8 mouse cellular contexts compared by ENCODE assay signal in the genomic region with DNA sequence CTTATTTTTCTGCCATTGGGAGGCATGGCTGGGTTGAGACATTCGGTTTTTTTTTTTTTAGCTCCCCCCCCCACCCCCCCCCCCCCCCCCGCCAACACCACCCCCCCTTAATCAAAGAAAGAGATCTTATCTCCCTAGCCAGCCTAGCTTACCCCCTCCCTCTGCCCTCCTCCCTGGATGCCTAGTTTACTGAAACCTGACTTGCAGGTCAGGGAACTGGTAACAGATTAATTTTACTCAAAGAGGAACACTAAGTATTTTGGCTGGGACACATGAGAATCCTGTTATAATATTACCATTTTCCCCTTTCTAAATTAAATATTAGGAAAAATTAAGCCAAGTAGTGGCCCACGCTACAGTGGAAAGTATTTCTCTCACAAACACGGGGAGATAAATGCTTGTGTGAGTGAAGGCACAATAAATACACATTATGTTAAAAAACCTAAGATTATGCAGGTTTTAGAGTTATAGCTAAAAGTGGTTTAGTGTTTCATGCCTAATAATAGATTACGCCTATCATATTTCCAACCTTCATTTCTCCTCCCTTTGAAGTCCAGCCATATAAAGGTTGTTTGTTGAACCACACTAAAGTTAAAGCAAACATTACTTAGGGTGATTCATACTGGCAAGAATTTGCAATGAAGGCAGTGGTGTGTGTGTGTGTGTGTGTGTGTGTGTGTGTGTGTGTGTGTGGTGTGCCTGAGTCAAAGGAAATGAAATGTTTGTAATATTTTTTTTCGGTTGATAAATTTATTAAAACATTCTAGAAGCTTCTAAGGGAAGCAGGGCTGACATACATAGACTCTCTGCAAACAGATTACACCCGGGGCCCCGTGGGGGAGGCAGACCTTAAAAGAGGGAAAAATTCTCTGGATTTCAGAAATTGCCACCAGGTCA.
A peak's percentile ranks its signal among the peaks of the same experiment; 100 is the strongest.
DNase-seq lines count a peak whose midpoint lies in the region; ATAC-seq lines count a peak whose summit lies in the region.

No protein-coding gene starts in this region.

- intact Hi-C loops in left cerebral cortex, postnatal 14 days (cut with DNase I) = no loop called here

- H3K4me1 ChIP-seq in hindbrain, embryonic 16.5 days (ENCODE audit: control insufficient read depth, insufficient read depth, low read depth, low read length) = no peaks in the 10 kb centered on the region; the same call in 1 of the 2 replicates
- H3K4me1 ChIP-seq in hindbrain, embryonic 11.5 days (replicated peaks; ENCODE audit: control insufficient read depth, insufficient read depth, low read length) = no peaks in the 10 kb centered on the region
- H3K4me1 ChIP-seq in intestine, embryonic 15.5 days (replicated peaks) = peaks cover 2% of the 10 kb centered on the region; the same call in 1 of the 2 replicates
- peaks cover 41% of the 10 kb centered on the region for H3K4me1 ChIP-seq in lung, embryonic 15.5 days

- ATAC-seq in hindbrain, embryonic 16.5 days = no peak
- ATAC-seq in hindbrain, embryonic 11.5 days (ENCODE audit: low FRiP score) = no peak
- peak; percentile 79 for ATAC-seq in intestine, embryonic 15.5 days
- peak; percentile 63; the same call in 1 of the 2 replicates for ATAC-seq in lung, embryonic 15.5 days (ENCODE audit: borderline replicate concordance, extremely low read depth, low FRiP score, low TSS enrichment)

- H3K9me3 ChIP-seq in hindbrain, embryonic 16.5 days (ENCODE audit: control insufficient read depth, low read length) = no peaks in the 10 kb centered on the region
- no peaks in the 10 kb centered on the region for H3K9me3 ChIP-seq in hindbrain, embryonic 11.5 days (ENCODE audit: control insufficient read depth, low read length)
- no peaks in the 10 kb centered on the region for H3K9me3 ChIP-seq in intestine, embryonic 15.5 days
- H3K9me3 ChIP-seq in lung, embryonic 15.5 days = no peaks in the 10 kb centered on the region

- DNase-seq in hindbrain, embryonic 11.5 days (ENCODE audit: low spot score) = no peak
- DNase-seq in adrenal gland, postnatal 25 days = peak; percentile 55
- DNase-seq in thymus, adult 18-20 months = no peak
- DNase-seq in left cerebral cortex, postnatal 14 days (ENCODE audit: low spot score in 2 of 2) = no peak
- DNase-seq in spleen, adult 18-20 months = no peak

- H3K4me2 ChIP-seq in hindbrain, embryonic 16.5 days (ENCODE audit: low read length) = no peak overlapping the region
- no peak overlapping the region for H3K4me2 ChIP-seq in hindbrain, embryonic 11.5 days (replicated peaks; ENCODE audit: low read depth, low read length)
- H3K4me2 ChIP-seq in intestine, embryonic 15.5 days (replicated peaks) = peak overlapping the region; percentile 24; the same call in 1 of the 2 replicates
- H3K4me2 ChIP-seq in lung, embryonic 15.5 days = peak overlapping the region; percentile 52

- H3K9ac ChIP-seq in hindbrain, embryonic 16.5 days (ENCODE audit: low read depth, low read length) = no peak overlapping the region
- no peak overlapping the region for H3K9ac ChIP-seq in hindbrain, embryonic 11.5 days (ENCODE audit: low read depth, low read length)
- H3K9ac ChIP-seq in intestine, embryonic 15.5 days = no peak overlapping the region
- H3K9ac ChIP-seq in lung, embryonic 15.5 days = no peak overlapping the region

- H3K36me3 ChIP-seq in hindbrain, embryonic 16.5 days (ENCODE audit: control insufficient read depth, insufficient read depth, low read length) = no peaks in the 10 kb centered on the region
- H3K36me3 ChIP-seq in hindbrain, embryonic 11.5 days (ENCODE audit: control insufficient read depth, insufficient read depth, low read length) = no peaks in the 10 kb centered on the region
- H3K36me3 ChIP-seq in intestine, embryonic 15.5 days = no peaks in the 10 kb centered on the region
- H3K36me3 ChIP-seq in lung, embryonic 15.5 days = no peaks in the 10 kb centered on the region

- 0 out of 2 replicates have a peak overlapping the region, but pooled peaks have one; percentile 13 for H3K27ac ChIP-seq in hindbrain, embryonic 16.5 days (ENCODE audit: low read depth, low read length)
- no peak overlapping the region for H3K27ac ChIP-seq in hindbrain, embryonic 11.5 days (ENCODE audit: low read depth, low read length)
- H3K27ac ChIP-seq in intestine, embryonic 15.5 days = peak overlapping the region; percentile 71
- peak overlapping the region; percentile 90 for H3K27ac ChIP-seq in lung, embryonic 15.5 days

- 45% methylated on average over 7 of the region's 8 CpGs for whole genome bisulfite sequencing in hindbrain, embryonic 16.5 days
- WGBS in hindbrain, embryonic 11.5 days = 53% methylated on average over 7 of the region's 8 CpGs
- 13% methylated on average over 7 of the region's 8 CpGs for WGBS in intestine, embryonic 15.5 days
- WGBS in lung, embryonic 15.5 days = 8% methylated on average over 6 of the region's 8 CpGs

- no peaks in the 10 kb centered on the region for H3K27me3 ChIP-seq in hindbrain, embryonic 16.5 days (replicated peaks; ENCODE audit: control insufficient read depth, insufficient read depth, low read length)
- H3K27me3 ChIP-seq in hindbrain, embryonic 11.5 days (ENCODE audit: control insufficient read depth, insufficient read depth, low read length) = no peaks in the 10 kb centered on the region
- no peaks in the 10 kb centered on the region for H3K27me3 ChIP-seq in intestine, embryonic 15.5 days (replicated peaks)
- no peaks in the 10 kb centered on the region for H3K27me3 ChIP-seq in lung, embryonic 15.5 days

- no peak overlapping the region for H3K4me3 ChIP-seq in hindbrain, embryonic 16.5 days (ENCODE audit: low read length)
- H3K4me3 ChIP-seq in hindbrain, embryonic 11.5 days (ENCODE audit: low read depth, low read length) = no peak overlapping the region
- no peak overlapping the region for H3K4me3 ChIP-seq in intestine, embryonic 15.5 days (replicated peaks)
- no peak overlapping the region for H3K4me3 ChIP-seq in lung, embryonic 15.5 days

Comparison
In these comparisons a context has a peak if more than half of its experiments do, and no peak if none do; other contexts are left out.
1. ATAC-seq: peak in intestine, embryonic 15.5 days (single experiment) and lung, embryonic 15.5 days (single experiment); none in hindbrain, embryonic 16.5 days (single experiment) and hindbrain, embryonic 11.5 days (single experiment).
2. H3K4me2 ChIP-seq: peak in intestine, embryonic 15.5 days (single experiment) and lung, embryonic 15.5 days (single experiment); none in hindbrain, embryonic 16.5 days (single experiment) and hindbrain, embryonic 11.5 days (single experiment).